Mouse (Mus musculus) B cell, adult 2 months (primary cell): ENCODE measurements around the gene Mettl3.
"Not testable (repeated sequence)": the region's sequence is repeated elsewhere in the genome, so short reads cannot be mapped to it uniquely, and the experiment has no call there.

ENCODE experiments used
- DNase-seq, 2 experiments: peaks; one replicate each; pipeline ENCODE4 v3.0.0; 2022

Gene Mettl3

DNA sequence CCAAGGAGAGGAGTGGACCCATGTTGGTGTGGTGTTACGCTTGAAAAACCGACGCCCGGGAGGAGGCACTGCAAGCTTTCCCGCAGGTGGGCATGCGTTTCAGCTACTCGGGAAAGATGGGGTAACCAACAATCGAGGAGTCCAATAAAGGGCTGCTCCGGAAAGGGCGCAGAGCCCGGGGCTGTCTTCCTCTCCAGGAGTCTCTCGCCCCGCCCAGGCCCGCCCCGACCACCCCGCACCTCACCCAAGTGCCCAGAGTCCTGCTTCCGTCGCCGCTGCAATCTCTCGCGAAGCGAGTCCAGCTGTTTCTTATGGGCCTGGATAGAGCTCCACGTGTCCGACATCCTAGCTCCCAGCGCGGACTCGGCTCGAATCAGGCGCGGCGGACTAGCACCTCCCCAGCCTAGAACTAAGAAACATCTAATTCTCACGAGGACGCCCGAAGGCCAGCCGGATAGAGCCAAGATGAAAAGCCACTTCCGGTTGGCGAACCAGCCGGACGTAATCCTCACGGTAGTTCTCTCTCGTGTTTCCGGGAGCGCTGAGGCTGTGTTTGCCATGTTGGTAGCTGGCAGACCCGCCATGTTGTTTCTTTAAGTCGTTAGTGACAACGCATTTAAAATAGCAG lies at the start of gene Mettl3:
Mettl3 (minus strand) TSS at position 485 of the 628 bp plus-strand sequence.
- DNase-seq = peak; percentile 87

GRCm38 (mm10) chr14:52339512-52339852 lies 34.6 kb upstream of the Mettl3 start:
- DNase-seq = no peak

- DNase-seq = peak; percentile 68 to 73
Measured at GRCm38 (mm10) chr14:52338751-52339511, 34.0 kb upstream of the Mettl3 start.

- DNase-seq = no peak
Measured at GRCm38 (mm10) chr14:52332171-52332570, 27.2 kb upstream of the Mettl3 start.

DNA sequence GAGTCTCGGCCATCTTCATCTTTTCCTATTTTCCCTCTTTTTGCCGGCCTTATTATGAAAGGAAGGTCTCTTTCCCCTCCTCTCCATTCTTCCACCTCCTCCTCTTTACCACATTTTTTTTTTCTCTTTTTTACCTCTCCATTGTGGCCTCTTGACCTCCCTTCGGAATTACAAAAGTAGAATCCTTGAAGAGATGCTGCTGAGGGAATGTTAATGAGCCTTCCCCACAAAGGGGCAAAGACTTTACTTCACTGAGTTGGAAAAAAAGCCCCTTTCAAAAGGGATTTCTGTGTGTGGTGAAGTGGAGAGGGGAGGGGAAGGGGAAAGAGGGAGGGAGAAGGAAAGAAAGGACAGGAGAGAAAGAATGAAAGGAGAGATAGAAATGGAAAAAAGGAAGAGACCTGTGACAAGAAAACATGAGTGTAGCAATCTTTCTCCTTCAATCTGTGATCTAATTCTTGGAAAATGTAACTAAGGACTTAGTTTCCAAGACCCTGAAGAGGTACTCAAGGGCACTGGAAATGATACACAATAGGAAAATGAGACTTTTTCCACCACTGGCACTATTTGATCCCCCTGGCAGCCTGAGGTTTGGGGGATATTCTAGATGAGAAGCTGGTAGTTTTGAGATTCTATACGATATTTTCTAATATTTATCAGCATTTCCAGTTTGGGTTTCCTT lies 26.3 kb upstream of the Mettl3 start:
- DNase-seq = no peak

DNA sequence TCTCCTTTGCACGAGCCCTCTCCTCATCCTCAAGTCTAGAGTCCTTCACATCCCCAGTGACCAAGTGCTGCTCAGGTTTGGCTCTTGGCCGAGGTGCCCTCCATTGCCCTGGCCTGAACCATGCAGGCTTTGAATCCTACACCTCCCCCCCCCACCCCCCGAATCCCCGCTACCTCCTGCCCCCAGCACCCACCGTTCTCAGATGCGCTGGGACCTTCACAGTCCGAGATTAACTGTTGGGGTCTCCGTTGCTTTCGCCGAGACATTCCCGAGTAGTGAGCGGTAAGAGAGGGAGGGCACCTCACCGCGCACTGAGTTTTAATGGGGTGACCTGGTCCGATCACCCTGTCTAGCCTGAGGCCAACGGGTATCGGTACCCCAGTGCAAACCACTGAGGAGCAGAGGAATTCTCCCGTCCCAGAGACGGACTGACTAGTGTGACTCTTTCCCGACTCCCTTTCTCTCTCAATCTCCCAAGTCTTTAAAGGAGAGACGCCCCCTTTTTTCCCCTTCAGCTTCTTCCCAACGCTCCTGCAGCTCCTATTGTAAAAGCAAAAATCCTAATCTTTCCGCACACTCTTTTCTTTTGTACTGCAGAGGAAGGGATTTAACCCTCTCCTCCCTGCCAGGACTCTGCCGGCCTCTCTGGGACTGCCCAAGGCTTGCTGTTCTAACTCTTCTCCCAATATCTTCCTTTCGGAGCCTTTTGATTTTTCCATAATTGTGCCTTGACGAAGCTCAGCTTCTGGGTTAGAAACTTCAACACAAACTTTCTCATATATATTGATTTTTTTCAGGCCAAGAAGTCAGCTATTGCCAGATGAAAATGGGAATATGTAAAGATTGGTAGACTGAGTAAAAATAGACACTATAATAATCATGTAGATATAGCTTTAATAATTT lies 23.2 kb upstream of the Mettl3 start, which contains the start of gene Sall2:
Sall2 (minus strand) TSS at position 853 of the 903 bp plus-strand sequence.
- no peak for DNase-seq

DNA sequence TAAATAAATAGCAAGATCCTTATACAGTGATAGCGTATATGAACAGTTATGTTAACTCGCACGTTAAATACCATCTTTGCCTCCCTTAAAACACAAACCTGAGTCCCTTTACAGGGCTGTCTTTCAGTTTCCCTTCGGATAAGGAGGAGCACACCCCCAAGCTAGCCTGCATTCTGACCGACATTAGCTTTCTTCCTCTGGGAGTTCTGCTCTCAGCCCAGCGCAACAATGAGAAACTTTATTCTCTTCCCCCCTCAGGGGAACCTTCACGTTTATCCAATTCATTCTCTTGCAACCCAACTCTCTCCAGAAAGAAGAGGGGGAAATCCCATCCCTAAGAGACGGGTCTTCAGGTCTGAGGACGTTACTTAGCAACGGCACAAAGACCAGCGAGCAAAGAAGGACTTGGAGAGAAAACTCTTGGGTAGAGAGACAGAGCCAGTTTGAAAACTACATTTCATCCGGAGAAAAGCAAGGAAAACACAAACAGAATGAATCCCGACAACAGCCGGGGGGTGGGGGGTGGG lies 22.5 kb upstream of the Mettl3 start:
- no peak for DNase-seq

GRCm38 (mm10) chr14:52325890-52326289 lies 21.0 kb upstream of the Mettl3 start:
- no peak for DNase-seq

GRCm38 (mm10) chr14:52319361-52319760 lies 14.4 kb upstream of the Mettl3 start:
- DNase-seq = no peak

DNA sequence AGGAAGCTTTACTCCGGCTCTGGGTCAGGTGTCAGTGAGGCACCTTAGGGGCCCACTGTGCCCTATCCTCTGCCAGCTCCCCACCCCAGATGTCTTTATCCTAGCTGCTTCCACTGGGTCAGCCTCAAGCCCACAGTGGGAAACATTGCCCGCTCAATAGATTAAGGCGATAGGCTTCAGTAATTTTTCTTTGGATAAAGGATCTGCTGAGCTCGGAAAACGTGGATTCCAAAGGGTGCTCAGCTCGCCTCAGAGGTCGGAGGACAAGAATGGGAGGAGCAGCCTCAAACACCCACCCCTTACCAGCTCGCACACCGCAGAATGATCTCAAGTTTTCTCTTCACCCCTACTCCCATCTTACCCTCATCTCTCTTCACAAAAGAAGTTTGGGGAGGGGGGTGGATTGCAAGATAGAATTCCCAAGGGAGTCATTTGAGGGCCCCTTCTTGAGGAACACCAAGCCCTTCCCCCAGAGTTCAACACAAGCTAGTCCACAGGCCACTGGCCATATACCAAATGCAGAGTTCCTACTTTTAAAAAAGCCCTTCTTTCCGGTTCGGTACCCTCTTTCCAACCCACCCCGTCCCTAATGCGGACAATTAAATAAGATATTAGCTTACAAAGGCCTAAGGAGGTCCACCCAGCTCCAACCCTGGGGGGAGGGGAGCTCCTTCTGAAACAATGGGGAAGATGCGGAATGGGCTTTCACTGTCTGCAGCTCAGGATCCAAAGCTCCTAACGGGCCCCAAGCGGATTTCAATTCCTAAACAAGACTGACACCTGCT lies 11.7 kb upstream of the Mettl3 start:
- no peak for DNase-seq

GRCm38 (mm10) chr14:52315792-52316440 lies 11.0 kb upstream of the Mettl3 start:
- DNase-seq = peak; percentile 29 to 36

- DNase-seq = no peak
Measured at GRCm38 (mm10) chr14:52315283-52315780, 10.4 kb upstream of the Mettl3 start.

GRCm38 (mm10) chr14:52314808-52315150 lies 9.9 kb upstream of the Mettl3 start:
- DNase-seq = no peak

GRCm38 (mm10) chr14:52313931-52314807 lies 9.2 kb upstream of the Mettl3 start:
- no peak for DNase-seq

DNA sequence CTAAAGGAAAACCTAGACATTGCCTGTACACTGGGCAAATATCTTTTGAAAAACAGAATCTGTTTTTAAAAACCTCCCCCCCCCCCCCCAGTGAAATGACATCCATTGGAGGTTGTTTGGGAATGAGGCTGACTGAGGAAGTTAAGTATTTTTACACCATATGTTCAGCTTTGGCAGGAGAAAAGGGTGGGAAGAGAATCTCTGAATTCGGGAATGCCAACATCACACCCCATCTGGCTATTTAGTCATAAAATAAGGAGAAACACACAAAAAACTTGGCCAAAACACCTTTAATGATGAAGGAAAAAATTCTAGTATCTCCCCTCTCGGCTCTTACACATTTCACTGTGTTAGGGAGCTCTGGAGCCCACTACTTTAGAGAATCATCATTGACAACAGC lies 6.0 kb upstream of the Mettl3 start:
- no peak for DNase-seq

DNA sequence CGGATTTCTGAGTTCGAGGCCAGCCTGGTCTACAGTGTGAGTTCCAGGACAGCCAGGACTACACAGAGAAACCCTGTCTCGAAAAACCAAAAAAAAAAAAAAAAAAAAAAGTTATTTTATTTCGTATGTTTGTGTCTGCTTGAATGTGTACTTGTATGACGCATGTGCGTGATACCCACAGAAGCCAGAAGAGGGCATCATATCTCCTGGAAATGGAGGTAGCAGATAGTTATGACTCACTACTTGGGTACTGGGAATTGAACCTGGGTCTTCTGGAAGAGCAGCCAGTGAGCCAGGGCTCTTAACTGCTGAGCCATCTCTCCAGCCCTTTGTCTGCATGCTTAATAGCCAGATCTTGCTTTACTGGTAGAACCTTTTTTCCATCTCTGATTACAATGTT lies 5.4 kb upstream of the Mettl3 start:
- DNase-seq = peak in 1 of 2 experiments; percentile 24

- no peak for DNase-seq
Measured at GRCm38 (mm10) chr14:52306100-52306499, 1.2 kb upstream of the Mettl3 start.

GRCm38 (mm10) chr14:52303517-52303916 lies 1.4 kb downstream of the Mettl3 start:
- not testable (repeated sequence) for DNase-seq

GRCm38 (mm10) chr14:52295558-52296264 lies 9.2 kb downstream of the Mettl3 start:
- DNase-seq = no peak
